Mouse (Mus musculus) CD4-positive, CD25-positive, alpha-beta regulatory T cell, adult 2 months (primary cell): Measurements from ENCODE around the gene Tipin.

Experiments
- DNase-seq: peaks from one replicate; pipeline ENCODE4 v3.0.0-alpha.2; 2012; ENCODE audit warnings: low read depth, low spot score

The Tipin gene

DNA sequence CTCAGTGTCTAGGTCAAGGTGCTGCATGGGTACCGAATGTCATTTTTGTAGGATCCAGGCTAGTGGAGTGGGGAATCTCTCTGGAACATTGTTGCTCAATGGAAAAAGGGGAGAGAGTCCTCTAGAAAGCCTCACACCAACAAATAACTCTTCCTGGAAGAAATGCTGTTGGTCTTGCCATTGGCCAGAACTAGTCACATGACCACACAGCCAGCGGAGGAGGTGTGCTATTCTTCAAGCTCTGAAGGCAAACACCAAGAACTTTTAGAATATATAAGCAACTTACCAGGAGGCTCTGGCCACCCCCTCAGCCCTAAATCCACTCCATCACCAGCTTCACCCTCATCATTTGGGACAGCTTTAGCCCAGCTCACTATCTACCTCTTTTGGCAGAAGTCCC, 62.3 kb downstream of the Tipin start:
- DNase-seq: peak; percentile 40

- DNase-seq: no peak
Measured at GRCm38 (mm10) chr9:64345931-64346330, 64.5 kb downstream of the Tipin start.

DNA sequence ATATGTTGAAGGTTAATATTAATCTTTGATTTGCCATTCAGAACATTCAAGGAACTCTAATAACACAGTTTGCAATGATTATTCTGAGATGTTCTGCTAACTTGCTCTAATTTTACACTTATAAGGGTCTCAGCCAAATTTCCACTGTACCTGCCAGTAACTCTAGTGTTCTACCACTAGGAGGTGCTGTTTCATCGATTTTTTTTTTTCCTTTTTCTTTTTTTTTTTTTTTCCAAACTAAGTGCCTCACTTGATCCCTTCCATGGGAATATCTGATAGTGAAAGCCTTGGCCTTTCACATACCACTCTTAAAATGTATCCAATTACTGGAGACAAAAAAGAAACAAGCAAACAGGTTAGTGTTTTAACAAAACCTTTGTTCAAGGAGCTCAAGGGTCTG, 66.0 kb downstream of the Tipin start:
- DNase-seq: peak; percentile 33

DNA sequence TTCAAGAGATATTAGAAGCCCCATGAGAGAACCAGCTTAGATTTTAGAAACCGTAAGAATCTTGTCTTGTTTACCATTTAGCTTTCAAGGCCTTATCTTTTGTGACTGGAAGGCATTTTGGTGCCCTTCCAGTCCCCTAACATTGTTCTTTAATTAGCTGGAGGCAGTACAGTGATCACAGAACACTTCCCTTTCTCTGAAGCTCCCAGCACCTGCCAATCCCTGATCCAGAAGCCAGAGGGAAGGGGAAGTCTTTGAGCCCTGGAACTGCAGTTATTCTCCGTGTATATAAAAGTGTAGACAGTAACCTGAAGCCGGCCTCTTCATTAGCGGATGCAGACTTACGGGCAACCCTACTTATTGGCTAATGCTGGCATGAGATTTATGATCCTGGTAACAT, 68.1 kb downstream of the Tipin start:
- DNase-seq: no peak

- DNase-seq: peak; percentile 69
Measured at GRCm38 (mm10) chr9:64351191-64351590, 69.8 kb downstream of the Tipin start.
